Mouse (Mus musculus) layer of hippocampus, adult 9-10 months (tissue): ENCODE results near the gene Tspan13.

Experiments used
- DNase-seq: peaks from one replicate; pipeline ENCODE4 v3.0.0; 2022; ENCODE audit warnings: low spot score

Gene Tspan13

GRCm38 (mm10) chr12:35977633-35978246 is 64.6 kb downstream of the Tspan13 start:
- DNase-seq = no peak

GRCm38 (mm10) chr12:35975898-35976297 is 66.4 kb downstream of the Tspan13 start:
- DNase-seq = no peak

- DNase-seq = no peak
Observed at GRCm38 (mm10) chr12:35966768-35967141, 75.5 kb downstream of the Tspan13 start.

GRCm38 (mm10) chr12:35966098-35966767 is 76.1 kb downstream of the Tspan13 start:
- no peak for DNase-seq
